Mouse (Mus musculus) midbrain, postnatal 0 days (tissue): Measurements from ENCODE around the gene Nus1. TPM values are rescaled to one million over a fixed set of nuclear protein-coding genes. Genes with fewer than 3 reads are reported as not detected.

Experiments
- ATAC-seq: fragments of 200-750 bp; cut with Nextera tagmentation; 2 replicates; pipeline ENCODE4 v1.8.0; 2017; ENCODE audit warnings: moderate number of reproducible peaks, mild to moderate bottlenecking, moderate TSS enrichment, moderate library complexity; ENCODE audit not compliant: low FRiP score
- DNase-seq: peaks from one replicate; pipeline ENCODE4 v3.0.0-alpha.2; 2015; ENCODE audit warnings: low spot score
- H3K27ac ChIP-seq: fragments of 300-500 bp; sonication (generic); 2 replicates; pipeline ENCODE4 v1.5.1; 2014; ENCODE audit warnings: low read depth, mild to moderate bottlenecking, low read length, mixed read lengths
- H3K27me3 ChIP-seq: fragments of 300-500 bp; sonication (generic); 2 replicates; pipeline ENCODE4 v1.6.1; 2014; ENCODE audit warnings: low read length, control low read depth, mixed read lengths; ENCODE audit not compliant: insufficient read depth
- H3K36me3 ChIP-seq: fragments of 300-500 bp; sonication (generic); 2 replicates; pipeline ENCODE4 v1.6.1; 2014; ENCODE audit warnings: low read length, control low read depth, mixed read lengths; ENCODE audit not compliant: insufficient read depth
- H3K4me1 ChIP-seq: fragments of 300-500 bp; sonication (generic); 2 replicates; pipeline ENCODE4 v1.6.1; 2014; ENCODE audit warnings: mild to moderate bottlenecking, control low read depth, antibody characterized with exemption, low read length, mixed read lengths; ENCODE audit not compliant: insufficient read depth
- H3K4me2 ChIP-seq: fragments of 300-500 bp; sonication (generic); 2 replicates; pipeline ENCODE4 v1.6.1; 2014; ENCODE audit warnings: low read depth, mild to moderate bottlenecking, low read length, mixed read lengths; ENCODE audit not compliant: poor library complexity, severe bottlenecking
- H3K4me3 ChIP-seq: fragments of 300-500 bp; sonication (generic); 2 replicates; pipeline ENCODE4 v1.5.1; 2014; ENCODE audit warnings: low read depth, mild to moderate bottlenecking, low read length, moderate library complexity
- H3K9ac ChIP-seq: fragments of 300-500 bp; sonication (generic); replicated peaks from 2 replicates; pipeline ENCODE4 v1.6.1; 2014; ENCODE audit warnings: mild to moderate bottlenecking, low read length, moderate library complexity, mixed read lengths; ENCODE audit not compliant: poor library complexity, severe bottlenecking
- H3K9me3 ChIP-seq: fragments of 300-500 bp; sonication (generic); 2 replicates; pipeline ENCODE4 v1.6.1; 2016; ENCODE audit warnings: low read length, control low read depth
- CTCF ChIP-seq: IDR thresholded peaks from 2 replicates; pipeline ENCODE4 v1.5.1; 2016; ENCODE audit warnings: antibody characterized with exemption, mild to moderate bottlenecking
- WGBS: fragments of 180-500 bp; shearing (Covaris S2); extraction: QIAGEN DNeasy Blood & Tissue Kit; methylation state at CpG from one replicate; pipeline ENCODE4 v1.1.7; 2014; 5-methylcytosine and 5-hydroxymethylcytosine counted together
- polyA plus RNA-seq: library from polyadenylated mRNA; unstranded; fragments of >200 nt; fragmentation: Nextera tagmentation; extraction: Ambion mirVana; gene quantifications from 2 replicates; pipeline ENCODE4 v1.2.1, GENCODE M21; 2015
- total RNA-seq: library from RNA; depleted of rRNA; stranded (reverse); fragments of >200 nt; gene quantifications from 2 replicates; pipeline ENCODE4 v1.2.3, GENCODE M21; 2014; rRNA removed

Gene Nus1
- total and polyA plus RNA-seq, 2 experiments from 2014 or later: 21.3 to 24.5 TPM

- ATAC-seq (no peak), DNase-seq (no peak)
Measured at GRCm38 (mm10) chr10:52427634-52428415, 10.5 kb downstream of the Nus1 start.

GRCm38 (mm10) chr10:52430953-52431352, 13.6 kb downstream of the Nus1 start:
- Histone ChIP-seq H3K9ac (no peak overlapping the region), H3K27ac (no peak overlapping the region), H3K27me3 (no peaks in the 10 kb centered on the region), H3K9me3 (no peaks in the 10 kb centered on the region), H3K4me1 (no peaks in the 10 kb centered on the region), H3K4me2 (no peak overlapping the region), H3K4me3 (no peak overlapping the region), H3K36me3 (peaks cover 30% of the 10 kb centered on the region)
- 98% methylated on average over 1 of the region's 1 CpGs for WGBS
- ATAC-seq: no peak
- DNase-seq: no peak
- TF ChIP-seq CTCF: no peak

More at GRCm38 (mm10) chr10:52427634-52428415, 10.5 kb downstream of the Nus1 start:
- Histone ChIP-seq H3K4me2 (no peak overlapping the region), H3K4me1 (no peaks in the 10 kb centered on the region), H3K36me3 (peaks cover 18% of the 10 kb centered on the region), H3K27me3 (no peaks in the 10 kb centered on the region), H3K27ac (no peak overlapping the region), H3K9me3 (no peaks in the 10 kb centered on the region), H3K4me3 (no peak overlapping the region), H3K9ac (no peak overlapping the region)
- no peak for TF ChIP-seq CTCF
- WGBS: 31% methylated on average over 2 of the region's 2 CpGs

- ATAC-seq (no peak), DNase-seq (no peak)
- peaks cover 33% of the 10 kb centered on the region for H3K36me3 ChIP-seq
- no peaks in the 10 kb centered on the region for H3K4me1 ChIP-seq
- 91% methylated on average over 8 of the region's 8 CpGs for WGBS
- no peak overlapping the region for H3K9ac ChIP-seq
- no peaks in the 10 kb centered on the region for H3K27me3 ChIP-seq
- H3K27ac ChIP-seq: no peak overlapping the region
- no peak overlapping the region for H3K4me2 ChIP-seq
- no peaks in the 10 kb centered on the region for H3K9me3 ChIP-seq
- no peak overlapping the region for H3K4me3 ChIP-seq
- TF ChIP-seq CTCF: no peak
Measured at GRCm38 (mm10) chr10:52434836-52435235, 17.5 kb downstream of the Nus1 start.

- Histone ChIP-seq H3K9ac (no peak overlapping the region), H3K4me3 (no peak overlapping the region), H3K9me3 (no peaks in the 10 kb centered on the region), H3K27me3 (no peaks in the 10 kb centered on the region), H3K27ac (no peak overlapping the region), H3K4me1 (no peaks in the 10 kb centered on the region), H3K4me2 (no peak overlapping the region), H3K36me3 (no peaks in the 10 kb centered on the region)
- 46% methylated on average over 2 of the region's 2 CpGs for WGBS
- TF ChIP-seq CTCF: no peak
- DNase-seq (no peak), ATAC-seq (no peak)
Measured at GRCm38 (mm10) chr10:52460614-52461013, 43.3 kb downstream of the Nus1 start.

GRCm38 (mm10) chr10:52463941-52464739, 46.8 kb downstream of the Nus1 start:
- Histone ChIP-seq H3K4me1 (no peaks in the 10 kb centered on the region), H3K4me3 (no peak overlapping the region), H3K36me3 (no peaks in the 10 kb centered on the region), H3K27ac (no peak overlapping the region), H3K27me3 (no peaks in the 10 kb centered on the region), H3K9me3 (no peaks in the 10 kb centered on the region), H3K4me2 (no peak overlapping the region), H3K9ac (no peak overlapping the region)
- WGBS: 54% methylated on average over 7 of the region's 7 CpGs
- TF ChIP-seq CTCF: no peak
- DNase-seq (no peak), ATAC-seq (peak; percentile 70)

- no peaks in the 10 kb centered on the region for H3K9me3 ChIP-seq
- DNase-seq (no peak), ATAC-seq (no peak)
- H3K4me2 ChIP-seq: no peak overlapping the region
- WGBS: 69% methylated on average over 4 of the region's 4 CpGs
- no peaks in the 10 kb centered on the region for H3K36me3 ChIP-seq
- no peak overlapping the region for H3K9ac ChIP-seq
- H3K27me3 ChIP-seq: no peaks in the 10 kb centered on the region
- H3K27ac ChIP-seq: no peak overlapping the region
- no peak for TF ChIP-seq CTCF
- no peak overlapping the region for H3K4me3 ChIP-seq
- H3K4me1 ChIP-seq: no peaks in the 10 kb centered on the region
Measured at GRCm38 (mm10) chr10:52471520-52471919, 54.2 kb downstream of the Nus1 start.

Other genes with a start within 250 kb of the Nus1 start
- not detected in 2 replicates for gene Ros1, start 222.3 kb upstream of the Nus1 start, total RNA-seq
- not detected in 2 replicates for gene Ros1, start 222.3 kb upstream of the Nus1 start, polyA plus RNA-seq
- gene Dcbld1, start 183.9 kb upstream of the Nus1 start, total RNA-seq: 11.8 and 12.6 TPM in 2 replicates
- 19.3 and 20.5 TPM in 2 replicates for gene Dcbld1, start 183.9 kb upstream of the Nus1 start, polyA plus RNA-seq
- gene Gm26741, start 58.8 kb upstream of the Nus1 start, total RNA-seq: not detected in 2 replicates
- not detected in 2 replicates for gene Gm26741, start 58.8 kb upstream of the Nus1 start, polyA plus RNA-seq
- gene Gopc, start 35.4 kb upstream of the Nus1 start, total RNA-seq: 18.0 and 20.2 TPM in 2 replicates
- 21.8 and 23.1 TPM in 2 replicates for gene Gopc, start 35.4 kb upstream of the Nus1 start, polyA plus RNA-seq
- not detected in 2 replicates for gene Nepn, start 28.6 kb upstream of the Nus1 start, total RNA-seq
- not detected in 2 replicates for gene Nepn, start 28.6 kb upstream of the Nus1 start, polyA plus RNA-seq